Mouse (Mus musculus) limb, embryonic 11.5 days (tissue): Measurements from ENCODE around the gene Rps27l. TPM values are rescaled to one million over a fixed set of nuclear protein-coding genes. Genes with fewer than 3 reads are reported as not detected.

Experiments
- ATAC-seq: fragments of 200-750 bp; cut with Nextera tagmentation; 2 replicates; pipeline ENCODE4 v1.8.0; 2017; ENCODE audit warnings: low read depth; ENCODE audit not compliant: insufficient number of reproducible peaks, low FRiP score, low TSS enrichment
- DNase-seq: peaks from one replicate; pipeline ENCODE4 v3.0.0-alpha.2; 2015; ENCODE audit warnings: low spot score
- H3K27ac ChIP-seq: fragments of 300-500 bp; sonication (generic); replicated peaks from 2 replicates; pipeline ENCODE4 v1.5.1; 2014; ENCODE audit warnings: low read depth, mild to moderate bottlenecking, low read length
- H3K27me3 ChIP-seq: fragments of 300-500 bp; sonication (generic); 2 replicates; pipeline ENCODE4 v1.6.1; 2014; ENCODE audit warnings: mild to moderate bottlenecking, low read length, mixed read lengths; ENCODE audit not compliant: control insufficient read depth, insufficient read depth
- H3K36me3 ChIP-seq: fragments of 300-500 bp; sonication (generic); 2 replicates; pipeline ENCODE4 v1.6.1; 2014; ENCODE audit warnings: mild to moderate bottlenecking, low read length, moderate library complexity, mixed read lengths; ENCODE audit not compliant: control insufficient read depth, insufficient read depth
- H3K4me1 ChIP-seq: fragments of 300-500 bp; sonication (generic); 2 replicates; pipeline ENCODE4 v1.6.1; 2014; ENCODE audit warnings: low read length, mixed read lengths; ENCODE audit not compliant: control insufficient read depth, insufficient read depth
- H3K4me2 ChIP-seq: fragments of 300-500 bp; sonication (generic); 2 replicates; pipeline ENCODE4 v1.6.1; 2014; ENCODE audit warnings: low read depth, mild to moderate bottlenecking, moderate library complexity; ENCODE audit not compliant: severe bottlenecking
- H3K4me3 ChIP-seq: fragments of 300-500 bp; sonication (generic); 2 replicates; pipeline ENCODE4 v1.5.1; 2014; ENCODE audit warnings: low read depth, low read length
- H3K9ac ChIP-seq: fragments of 300-500 bp; sonication (generic); 2 replicates; pipeline ENCODE4 v1.6.1; 2014; ENCODE audit warnings: mild to moderate bottlenecking, low read length
- H3K9me3 ChIP-seq: fragments of 300-500 bp; sonication (generic); 2 replicates; pipeline ENCODE4 v1.6.1; 2016; ENCODE audit warnings: low read length; ENCODE audit not compliant: control insufficient read depth
- WGBS: fragments of 180-500 bp; shearing (Covaris S2); extraction: QIAGEN DNeasy Blood & Tissue Kit; methylation state at CpG from one replicate; pipeline ENCODE4 v1.1.7; 2014; 5-methylcytosine and 5-hydroxymethylcytosine counted together
- polyA plus RNA-seq: library from polyadenylated mRNA; unstranded; fragments of >200 nt; fragmentation: Nextera tagmentation; extraction: Ambion mirVana; gene quantifications from 2 replicates; pipeline ENCODE4 v1.2.1, GENCODE M21; 2014

Gene Rps27l
- polyA plus RNA-seq, 1 experiment from 2014 or later, result 816 TPM

DNA sequence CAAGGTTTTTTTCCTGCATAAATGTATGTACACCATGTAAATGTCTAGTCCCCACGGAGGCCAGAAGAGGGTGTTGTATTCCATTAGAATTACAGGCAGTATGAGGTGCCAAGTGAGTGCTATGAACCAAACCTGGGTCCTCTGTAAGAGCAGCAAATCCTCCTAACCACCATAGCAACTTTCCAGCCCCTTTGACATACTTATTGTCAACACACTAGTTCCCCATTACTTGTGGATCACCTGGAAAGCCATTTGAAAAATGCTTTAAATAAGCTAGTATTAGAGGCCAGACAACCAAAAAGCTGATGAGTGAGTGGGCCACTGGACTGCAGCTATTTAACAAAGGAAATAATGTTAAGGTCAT lies 28.0 kb upstream of the Rps27l start:
- Histone ChIP-seq H3K9me3 (no peaks in the 10 kb centered on the region), H3K4me3 (no peak overlapping the region), H3K27me3 (no peaks in the 10 kb centered on the region), H3K9ac (no peak overlapping the region), H3K27ac (no peak overlapping the region), H3K36me3 (peaks cover 2% of the 10 kb centered on the region; the same call in 1 of the 2 replicates), H3K4me1 (no peaks in the 10 kb centered on the region), H3K4me2 (no peak overlapping the region)
- no peak for ATAC-seq
- DNase-seq, result no peak
- WGBS, result 68% methylated on average over 1 of the region's 1 CpGs

DNA sequence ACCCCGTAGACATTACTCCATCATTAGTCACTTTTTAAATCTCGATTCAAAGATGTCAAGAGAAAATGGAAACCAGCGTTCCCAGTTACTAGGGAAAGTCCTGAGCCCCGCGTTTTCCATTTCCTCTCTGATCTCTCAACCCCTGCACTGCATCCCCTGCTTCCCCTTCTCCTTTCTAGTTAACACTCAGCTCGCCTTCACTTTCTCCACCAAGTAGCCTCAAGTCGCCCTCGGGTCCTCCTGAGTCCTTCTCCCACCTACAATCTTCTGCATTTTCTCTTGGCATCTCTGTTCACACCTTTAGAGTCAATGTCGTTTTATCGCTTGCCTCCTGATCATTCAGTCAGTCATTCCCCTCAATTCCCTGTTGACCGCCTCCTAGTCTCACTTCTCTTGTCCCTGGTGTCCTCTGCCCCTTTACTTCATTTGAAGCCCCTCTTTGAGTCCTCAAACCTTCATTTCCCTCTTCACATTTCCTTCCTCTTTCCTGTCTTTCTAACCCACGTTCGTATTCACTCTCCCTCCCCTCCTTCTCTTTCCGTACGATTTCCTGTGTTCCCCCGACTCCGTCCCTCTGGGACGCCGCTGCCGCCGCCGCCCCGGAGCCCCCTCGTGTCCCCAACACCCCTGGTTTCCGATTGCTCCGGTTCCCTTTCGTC lies 27.1 kb upstream of the Rps27l start:
- Histone ChIP-seq H3K4me2 (peak overlapping the region; percentile 58), H3K9ac (peak overlapping the region; percentile 85), H3K4me3 (peak overlapping the region; percentile 87), H3K9me3 (no peaks in the 10 kb centered on the region), H3K27ac (no peak overlapping the region), H3K4me1 (no peaks in the 10 kb centered on the region), H3K27me3 (no peaks in the 10 kb centered on the region), H3K36me3 (peaks cover 2% of the 10 kb centered on the region; the same call in 1 of the 2 replicates)
- WGBS, result 1% methylated on average over 27 of the region's 27 CpGs
- DNase-seq (no peak), ATAC-seq (no peak)

DNA sequence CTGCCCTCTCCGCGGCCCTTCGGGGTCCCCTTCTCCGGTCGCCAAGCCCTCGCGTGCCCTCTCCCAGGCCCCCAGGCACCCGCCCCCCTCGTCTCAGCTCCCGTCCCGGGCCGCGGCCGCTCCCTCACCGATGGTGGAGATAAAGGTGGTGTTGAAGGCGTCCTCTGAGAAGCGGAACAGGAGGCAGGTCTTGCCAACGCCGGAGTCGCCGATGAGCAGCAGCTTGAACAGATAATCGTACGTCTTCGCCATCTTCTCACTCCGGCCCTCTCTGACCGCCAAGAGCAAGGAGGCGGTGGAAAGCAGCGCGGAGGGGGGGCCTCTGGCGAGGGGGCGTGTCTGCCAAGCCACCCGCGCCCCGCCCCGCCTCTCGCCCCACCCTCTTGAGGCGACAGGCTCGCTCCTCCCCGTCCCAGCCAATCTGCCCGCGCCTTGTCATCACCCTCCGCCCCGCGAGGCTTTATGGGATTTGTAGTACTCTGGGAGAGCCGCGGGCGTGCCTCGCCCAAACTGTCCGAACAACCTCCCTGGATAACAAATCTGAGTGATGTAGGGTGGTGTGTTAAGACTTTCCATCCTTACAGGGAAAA lies 26.4 kb upstream of the Rps27l start, which contains the start of gene Rab8b:
Gene Rab8b (minus strand): TSS at position 306 of the 590 bp plus-strand sequence.
- Histone ChIP-seq H3K36me3 (peaks cover 2% of the 10 kb centered on the region; the same call in 1 of the 2 replicates), H3K4me2 (peak within 1 kb of the TSS; percentile 63), H3K27ac (no peak within 1 kb of the TSS), H3K9me3 (no peaks in the 10 kb centered on the region), H3K27me3 (no peaks in the 10 kb centered on the region), H3K4me1 (no peaks in the 10 kb centered on the region), H3K4me3 (peak within 1 kb of the TSS; percentile 87), H3K9ac (peak within 1 kb of the TSS; percentile 85)
- DNase-seq (peak; percentile 99), ATAC-seq (peak; percentile 97)
- WGBS, result under 1% methylated on average over 49 of the region's 49 CpGs

DNA sequence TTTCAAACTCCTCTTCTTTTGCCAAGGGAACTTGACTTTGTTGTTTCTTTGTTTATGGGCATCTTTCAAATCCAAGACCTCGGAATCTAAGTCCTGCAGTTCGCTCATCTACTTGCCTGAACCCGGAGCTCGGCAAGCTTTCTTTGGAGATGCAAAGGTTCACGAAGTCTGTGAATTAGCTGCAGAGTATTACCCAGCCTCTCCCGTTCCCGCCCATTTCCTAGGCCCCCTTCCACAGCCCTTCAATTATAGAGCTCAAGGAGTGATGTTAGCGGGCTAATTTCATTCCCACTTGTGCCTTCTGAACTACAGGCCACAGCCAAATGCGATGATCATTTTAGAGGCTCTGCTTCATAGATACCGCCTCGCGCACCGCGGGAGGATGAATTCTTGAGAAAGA lies 25.9 kb upstream of the Rps27l start:
- no peaks in the 10 kb centered on the region for H3K27me3 ChIP-seq
- under 1% methylated on average over 14 of the region's 14 CpGs for WGBS
- no peak overlapping the region for H3K27ac ChIP-seq
- H3K4me3 ChIP-seq, result peak overlapping the region; percentile 87
- H3K4me1 ChIP-seq, result no peaks in the 10 kb centered on the region
- H3K9ac ChIP-seq, result no peak overlapping the region; the same call in 1 of the 2 replicates
- no peak for DNase-seq
- peak; percentile 41 for ATAC-seq
- peaks cover under 1% of the 10 kb centered on the region; the same call in 1 of the 2 replicates for H3K36me3 ChIP-seq
- H3K4me2 ChIP-seq, result peak overlapping the region; percentile 63
- no peaks in the 10 kb centered on the region for H3K9me3 ChIP-seq

DNA sequence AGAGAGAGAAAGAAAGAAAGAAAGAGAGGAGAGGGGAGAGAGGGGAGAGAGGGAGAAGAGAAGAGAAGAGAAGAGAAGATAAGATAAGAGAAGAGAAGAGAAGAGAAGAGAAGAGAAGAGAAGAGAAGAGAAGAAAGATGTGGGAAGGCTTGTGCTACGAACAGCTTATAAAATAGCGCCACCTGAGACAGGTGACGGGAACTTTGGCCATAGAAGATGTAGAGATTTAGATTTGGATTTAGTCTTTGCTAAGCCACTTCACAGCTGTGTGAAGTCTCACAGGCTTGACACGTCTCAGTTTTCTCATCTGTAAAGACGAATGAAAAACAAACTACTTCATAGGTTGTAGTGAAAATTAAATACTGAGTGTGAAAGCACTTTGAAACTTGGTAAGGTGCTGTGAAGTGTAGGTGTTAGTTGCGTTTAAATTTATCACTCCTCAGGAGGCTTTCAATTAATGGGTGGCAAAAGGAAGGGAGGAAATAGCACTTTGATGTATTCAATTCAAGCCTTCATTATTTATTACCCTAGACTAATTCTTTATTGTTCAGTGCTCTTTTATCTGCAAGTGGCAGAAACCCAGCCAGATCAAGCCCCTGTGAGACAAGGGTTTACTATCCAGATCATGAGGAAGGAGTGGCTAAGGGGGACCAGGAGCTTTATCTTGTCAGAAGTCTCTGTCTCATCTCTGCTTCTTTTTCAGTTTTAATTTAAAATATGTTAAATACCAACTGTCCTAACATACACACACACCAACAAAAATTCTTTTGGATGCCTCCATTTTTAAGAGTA lies 25.2 kb upstream of the Rps27l start:
- no peak overlapping the region for H3K9ac ChIP-seq
- no peaks in the 10 kb centered on the region for H3K4me1 ChIP-seq
- H3K27ac ChIP-seq, result no peak overlapping the region
- H3K36me3 ChIP-seq, result no peaks in the 10 kb centered on the region
- no peak for DNase-seq
- H3K4me2 ChIP-seq, result peak overlapping the region; percentile 63; the same call in 1 of the 2 replicates
- no peak overlapping the region for H3K4me3 ChIP-seq
- H3K27me3 ChIP-seq, result no peaks in the 10 kb centered on the region
- no peak for ATAC-seq
- H3K9me3 ChIP-seq, result no peaks in the 10 kb centered on the region
- 2% methylated on average over 6 of the region's 6 CpGs for WGBS

DNA sequence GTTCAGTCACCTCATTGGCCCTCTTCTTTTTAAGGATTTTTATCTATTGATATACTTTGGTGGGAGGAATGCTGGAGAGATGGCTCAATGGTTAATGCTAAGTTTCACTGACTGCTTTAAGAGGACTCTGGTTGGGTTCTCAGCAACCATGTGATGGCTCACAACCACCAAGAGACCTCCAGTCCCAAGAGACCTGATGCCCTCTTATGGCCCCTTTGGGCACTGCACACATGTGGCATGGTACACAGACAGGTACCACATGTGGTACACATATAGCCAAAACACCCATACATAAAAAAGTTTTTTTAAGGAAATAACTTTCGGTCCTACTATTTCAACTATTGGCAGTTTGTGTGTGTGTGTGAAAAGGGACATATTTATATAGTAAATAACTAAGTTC lies 23.8 kb upstream of the Rps27l start:
- no peaks in the 10 kb centered on the region for H3K9me3 ChIP-seq
- no peak overlapping the region for H3K4me3 ChIP-seq
- H3K4me2 ChIP-seq, result no peak overlapping the region
- no peak overlapping the region for H3K9ac ChIP-seq
- DNase-seq, result no peak
- H3K27ac ChIP-seq, result no peak overlapping the region
- 98% methylated on average over 1 of the region's 1 CpGs for WGBS
- no peaks in the 10 kb centered on the region for H3K4me1 ChIP-seq
- no peak for ATAC-seq
- no peaks in the 10 kb centered on the region for H3K27me3 ChIP-seq
- H3K36me3 ChIP-seq, result no peaks in the 10 kb centered on the region

DNA sequence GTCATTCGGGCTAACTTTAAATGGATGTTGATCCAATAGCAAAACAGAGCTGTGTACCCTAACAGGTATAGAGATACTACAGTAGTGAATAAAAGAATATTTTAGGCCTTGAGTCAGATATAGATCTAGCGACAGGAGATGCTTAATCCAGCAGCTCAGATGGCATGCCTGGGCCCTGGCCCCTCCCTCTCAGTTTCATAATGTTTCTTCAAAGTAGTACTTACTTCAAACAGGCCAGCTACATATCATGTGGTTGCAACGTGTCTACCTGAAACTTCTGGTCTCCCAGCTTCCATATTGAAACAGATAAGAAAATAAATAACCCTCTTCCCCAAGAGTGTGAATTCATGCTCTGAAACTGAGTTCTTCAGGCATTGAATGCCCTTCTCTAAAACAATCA lies 20.0 kb upstream of the Rps27l start:
- Histone ChIP-seq H3K4me2 (no peak overlapping the region), H3K9me3 (no peaks in the 10 kb centered on the region), H3K4me1 (no peaks in the 10 kb centered on the region), H3K36me3 (no peaks in the 10 kb centered on the region), H3K9ac (no peak overlapping the region), H3K27me3 (no peaks in the 10 kb centered on the region), H3K4me3 (no peak overlapping the region), H3K27ac (no peak overlapping the region)
- 77% methylated on average over 3 of the region's 3 CpGs for WGBS
- ATAC-seq, result no peak
- DNase-seq, result no peak

DNA sequence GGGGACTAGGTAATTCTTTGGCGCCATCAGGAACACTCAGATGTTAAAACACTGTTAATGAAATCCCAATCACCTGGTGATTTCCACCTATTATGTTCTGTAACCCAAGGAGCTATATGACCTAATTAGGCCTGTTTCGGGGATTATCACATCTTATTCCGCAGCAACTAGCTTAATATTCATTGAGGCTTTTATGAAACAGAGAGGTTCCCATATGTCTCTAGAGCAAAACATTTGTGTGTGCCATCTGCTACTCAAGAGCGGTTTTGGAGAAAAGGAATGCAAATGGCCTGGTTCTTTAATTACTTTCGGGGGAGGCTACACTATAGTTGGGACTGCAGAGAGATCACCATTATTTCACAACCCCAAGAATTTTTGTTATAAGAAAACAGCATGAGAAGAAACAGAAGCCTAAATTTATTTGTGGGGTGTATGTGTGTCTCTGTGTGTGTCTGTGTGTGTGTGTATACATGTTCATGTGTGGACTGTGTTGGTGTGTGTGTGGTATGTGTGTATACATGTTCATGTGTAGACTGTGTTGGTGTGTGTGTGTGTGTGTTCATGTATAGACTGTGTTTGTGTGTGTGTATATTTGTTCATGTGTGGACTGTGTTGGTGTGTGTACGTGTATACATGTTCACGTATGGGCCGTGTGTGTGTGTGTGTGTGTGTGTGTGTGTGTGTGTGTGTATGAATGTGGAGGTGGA lies 18.0 kb upstream of the Rps27l start:
- H3K27me3 ChIP-seq, result no peaks in the 10 kb centered on the region
- no peaks in the 10 kb centered on the region for H3K9me3 ChIP-seq
- no peaks in the 10 kb centered on the region for H3K36me3 ChIP-seq
- no peak for ATAC-seq
- no peak overlapping the region for H3K27ac ChIP-seq
- DNase-seq, result no peak
- H3K4me1 ChIP-seq, result no peaks in the 10 kb centered on the region
- no peak overlapping the region for H3K9ac ChIP-seq
- no peak overlapping the region for H3K4me3 ChIP-seq
- no peak overlapping the region for H3K4me2 ChIP-seq
- WGBS, result 78% methylated on average over 8 of the region's 8 CpGs
